Mouse (Mus musculus) adrenal gland, postnatal 10 days (tissue): ENCODE data around the gene Grm5. TPM values are rescaled to one million over a fixed set of nuclear protein-coding genes. Genes with fewer than 3 reads are reported as not detected.

Experiments used
- DNase-seq: peaks from one replicate; pipeline ENCODE4 v3.0.0; 2021; ENCODE audit warnings: mixed read lengths
- total RNA-seq, 2 experiments: library from RNA; stranded (reverse); gene quantifications; 2 replicates each; pipeline ENCODE4 v1.2.3; 2021

Gene Grm5
- total RNA-seq, 2 experiments from 2014 or later: 0.06 to 0.18 TPM

- DNase-seq: no peak
These were observed 342.0 kb downstream of the Grm5 start for GRCm38 (mm10) chr7:87925956-87926355.

GRCm38 (mm10) chr7:87937415-87937814, 353.4 kb downstream of the Grm5 start:
- no peak for DNase-seq

DNA sequence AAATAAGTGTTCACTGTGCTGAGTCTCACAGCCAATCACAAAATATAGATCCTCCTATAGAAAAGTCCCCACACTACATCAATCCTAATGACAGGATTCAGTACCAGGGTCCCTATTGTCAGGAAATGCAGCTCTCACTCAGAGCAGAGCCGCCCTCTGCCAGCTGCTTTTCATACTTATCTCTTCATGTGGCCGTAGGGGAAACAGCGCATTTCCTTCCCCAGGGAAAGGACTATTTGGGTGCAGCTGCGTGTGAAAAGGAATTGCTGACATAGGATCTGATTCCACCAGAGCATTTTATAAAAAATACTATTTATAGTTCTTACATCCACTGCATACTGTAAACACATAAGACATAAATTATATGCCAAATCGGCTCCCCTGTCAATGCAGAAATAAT, 354.3 kb downstream of the Grm5 start:
- DNase-seq: no peak

DNA sequence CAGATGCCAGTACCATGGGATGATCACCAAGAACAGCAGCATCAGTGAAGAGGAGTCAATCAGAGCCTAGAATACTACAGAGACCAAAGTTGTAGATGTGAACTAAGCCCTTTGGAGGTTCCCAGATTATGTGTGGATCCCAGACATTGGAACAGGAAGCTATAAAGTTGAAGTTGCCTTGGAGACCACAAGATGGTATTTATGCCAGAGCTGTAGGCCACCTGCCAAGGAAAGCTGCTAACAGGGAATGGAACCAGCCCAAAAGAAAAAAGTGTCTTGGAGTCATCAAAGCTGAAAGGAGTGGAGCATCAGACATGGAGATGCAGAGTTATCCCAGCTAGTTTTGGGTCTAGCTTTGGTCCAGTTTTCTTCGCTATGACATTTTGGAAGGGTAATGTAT, 366.2 kb downstream of the Grm5 start:
- DNase-seq: no peak

DNA sequence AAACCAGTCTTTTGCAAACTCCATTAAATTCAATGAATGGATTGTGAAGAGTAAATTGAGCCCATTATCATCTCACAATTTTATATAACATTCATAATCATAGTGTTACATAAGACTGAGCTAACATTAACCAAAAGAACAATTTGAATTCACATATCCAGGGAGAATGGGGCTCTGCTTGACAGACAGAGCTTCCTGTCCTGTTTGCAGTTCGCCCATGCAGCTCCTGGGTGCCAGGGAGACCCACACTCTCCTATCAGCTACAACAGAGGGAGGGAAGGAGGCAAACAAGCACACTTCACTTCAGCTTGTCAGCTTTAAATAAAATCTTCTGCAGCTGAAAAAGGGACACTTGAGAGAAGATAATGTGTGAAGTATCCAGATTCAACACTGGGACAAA, 389.2 kb downstream of the Grm5 start:
- no peak for DNase-seq

- no peak for DNase-seq
These were observed 391.1 kb downstream of the Grm5 start for GRCm38 (mm10) chr7:87975041-87975440.

DNA sequence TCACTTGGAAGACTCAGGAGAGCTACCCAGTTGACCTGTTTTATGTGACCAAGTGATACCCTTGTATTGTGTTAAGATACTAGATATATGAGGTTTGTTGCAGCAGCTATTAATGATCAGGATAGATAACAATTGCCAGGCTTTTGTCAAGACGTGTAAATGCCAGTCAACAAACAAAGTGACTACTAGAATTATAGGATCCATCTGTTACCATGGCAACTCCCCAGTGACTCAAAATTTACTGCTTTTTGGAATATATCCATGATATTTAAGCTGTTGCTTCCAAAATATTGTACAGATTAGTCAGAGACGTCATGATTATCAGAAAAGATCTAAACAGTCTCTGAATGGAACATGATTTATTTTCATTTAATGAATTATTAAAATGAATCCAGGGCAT, 399.5 kb downstream of the Grm5 start:
- DNase-seq: no peak

DNA sequence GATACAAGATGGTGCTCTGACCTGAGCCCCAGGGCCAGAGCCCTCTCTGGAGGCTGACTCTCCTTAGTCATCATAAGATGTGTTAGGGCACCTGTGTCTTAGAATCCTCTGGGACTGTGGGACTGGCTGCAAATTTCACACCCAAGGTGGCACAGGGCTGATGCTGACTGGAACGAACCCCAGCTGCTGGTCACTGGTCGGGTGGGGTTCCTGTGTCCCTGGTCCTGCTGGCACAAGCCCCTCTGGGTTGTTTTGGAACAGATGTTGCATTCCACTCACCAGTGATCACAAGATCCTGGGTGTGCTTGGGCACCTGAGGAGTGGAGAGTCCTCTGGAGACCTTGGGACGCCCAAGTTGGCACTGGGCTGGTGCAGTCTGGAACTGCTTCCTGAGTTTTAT, 430.5 kb downstream of the Grm5 start:
- no peak for DNase-seq

- DNase-seq: peak; percentile 60
These were observed 443.6 kb downstream of the Grm5 start for GRCm38 (mm10) chr7:88027411-88028132.

DNA sequence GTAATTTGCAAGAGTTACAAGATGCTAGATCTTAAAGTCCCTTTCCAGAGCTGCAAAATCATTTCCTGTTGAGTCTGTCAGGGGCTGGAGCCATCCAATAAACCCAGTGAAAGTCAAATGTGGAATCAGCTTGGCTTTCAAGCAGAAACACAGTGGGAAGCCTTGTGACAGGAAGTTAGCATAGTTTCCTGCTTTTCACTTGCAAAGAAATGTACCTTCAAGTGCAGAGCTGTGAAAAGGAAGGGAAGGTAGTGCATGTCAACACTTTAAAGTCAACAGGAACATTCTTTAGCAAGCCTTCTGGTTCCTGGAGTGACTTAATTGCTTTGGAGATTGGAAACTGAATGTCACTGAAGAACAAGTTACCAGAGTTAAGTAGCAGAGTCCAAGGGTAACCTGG, 463.4 kb downstream of the Grm5 start:
- DNase-seq: no peak

- no peak for DNase-seq
These were observed 470.4 kb downstream of the Grm5 start for GRCm38 (mm10) chr7:88054224-88054938.

- no peak for DNase-seq
These were observed 472.5 kb downstream of the Grm5 start for GRCm38 (mm10) chr7:88056438-88056837.

DNA sequence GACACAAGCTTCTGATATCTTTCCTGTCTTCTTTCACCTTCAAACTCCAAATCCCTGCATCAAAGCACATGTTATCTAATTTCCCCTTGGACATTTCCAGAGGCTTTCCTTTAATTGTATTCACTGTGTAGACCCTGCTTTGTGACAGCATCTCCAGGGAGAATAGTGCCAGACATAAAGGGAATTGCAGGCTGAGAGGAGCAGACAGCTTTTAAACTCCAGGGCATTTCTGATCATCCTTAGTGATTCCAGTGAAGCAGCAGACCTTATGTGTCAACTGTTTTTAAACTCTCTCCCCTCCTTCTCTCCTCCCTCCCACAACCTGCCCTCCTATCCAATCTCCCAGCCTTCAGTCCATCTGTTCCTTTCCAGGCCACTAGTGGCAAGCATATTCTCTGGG, 507.1 kb downstream of the Grm5 start:
- DNase-seq: no peak

DNA sequence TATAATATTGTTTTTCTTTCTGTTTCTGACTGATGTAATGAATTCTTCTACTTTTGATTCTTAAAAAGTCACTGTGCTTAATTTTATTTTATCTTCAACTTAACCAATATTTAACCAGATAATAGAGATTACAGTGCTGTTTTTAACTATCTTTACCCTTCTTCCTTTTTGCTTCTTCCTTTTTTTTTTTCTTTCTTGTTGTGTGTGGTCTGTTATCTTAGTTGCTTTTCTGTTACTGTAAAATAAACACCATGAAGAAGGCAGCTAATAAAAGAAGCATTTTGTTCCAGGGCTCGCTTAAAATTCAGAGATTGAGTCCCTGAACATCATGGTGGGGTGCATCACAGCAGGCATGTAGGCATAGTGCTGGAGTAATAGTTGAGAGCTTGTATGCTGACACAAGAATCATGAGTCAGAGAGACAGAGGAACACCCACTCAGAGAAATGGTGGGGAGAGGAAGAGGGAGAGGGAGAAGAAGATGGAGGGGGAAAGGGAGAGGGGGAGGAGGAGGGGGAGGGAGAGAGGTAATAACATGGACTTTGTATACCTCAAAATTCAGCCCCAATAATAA, 512.7 kb downstream of the Grm5 start:
- no peak for DNase-seq

- DNase-seq: peak; percentile 67
These were observed 513.7 kb downstream of the Grm5 start for GRCm38 (mm10) chr7:88097715-88098114.

DNA sequence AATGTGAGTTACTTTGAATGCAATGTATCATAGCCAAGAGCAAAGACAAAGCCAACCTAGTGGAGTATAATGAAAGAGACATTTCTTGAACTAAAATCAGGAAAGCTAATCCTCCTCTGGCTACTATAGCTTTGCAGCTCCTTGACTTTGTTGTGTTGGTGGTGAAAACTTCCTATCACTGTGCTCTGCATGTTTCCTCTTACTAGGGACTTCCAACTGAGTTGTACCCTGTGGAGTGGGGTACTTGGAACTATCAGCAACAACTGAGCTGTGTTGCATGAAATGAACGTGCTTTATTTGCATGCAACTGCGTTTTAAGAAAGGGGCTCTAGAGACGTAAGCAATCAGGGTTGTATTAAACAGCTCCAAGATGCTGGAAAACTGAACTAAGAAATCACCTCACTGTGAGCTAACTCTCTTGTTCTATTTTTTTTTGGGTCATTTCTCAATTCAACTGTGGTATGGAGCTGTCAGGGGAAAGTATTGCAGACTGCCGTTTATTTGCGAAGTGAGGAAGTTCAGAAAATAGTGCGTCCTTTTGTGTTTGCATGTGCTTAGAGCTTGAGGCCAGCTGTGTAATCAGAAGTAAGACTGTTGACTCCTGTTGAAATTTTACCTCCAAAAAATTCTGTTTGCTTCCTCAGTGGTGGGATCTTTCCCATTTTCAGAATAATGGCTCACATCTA, 532.9 kb downstream of the Grm5 start:
- no peak for DNase-seq

GRCm38 (mm10) chr7:88128080-88128848, 544.3 kb downstream of the Grm5 start:
- no peak for DNase-seq

GRCm38 (mm10) chr7:88129536-88130487, 545.8 kb downstream of the Grm5 start:
- DNase-seq: peak; percentile 6

GRCm38 (mm10) chr7:88130488-88130849, 546.5 kb downstream of the Grm5 start:
- no peak for DNase-seq

DNA sequence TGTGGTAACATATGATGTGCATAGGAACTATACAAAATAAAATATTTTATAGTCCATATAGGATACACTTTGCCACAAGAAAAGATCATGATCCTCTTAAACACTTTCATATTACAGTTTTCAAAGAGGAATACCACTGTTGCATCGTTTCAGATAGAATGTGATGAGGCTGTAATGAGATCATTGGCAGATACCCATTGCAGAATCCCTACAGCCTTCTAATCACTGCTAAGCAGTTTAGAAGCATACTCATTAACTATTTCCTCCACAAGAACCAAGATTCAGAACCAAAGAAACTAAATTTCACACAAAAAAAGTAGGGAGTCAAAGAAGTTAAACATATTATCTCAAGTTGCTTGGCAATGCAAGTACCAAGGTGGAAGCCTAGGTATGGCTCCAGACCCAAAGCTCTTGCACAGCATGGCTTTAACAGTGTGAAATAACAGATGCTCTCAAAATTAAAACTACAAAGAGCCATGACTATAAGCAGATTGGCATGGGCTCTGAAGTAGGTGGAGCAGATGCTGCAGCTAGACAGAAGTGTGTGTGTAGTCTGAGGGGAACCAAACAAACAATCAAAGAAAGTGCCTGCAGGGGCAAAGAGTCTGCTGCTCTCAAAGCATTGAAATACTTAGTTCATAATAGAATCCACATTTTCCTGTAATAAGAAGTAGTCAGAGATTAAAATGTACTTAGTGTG, 575.7 kb downstream of the Grm5 start:
- DNase-seq: no peak
